Mouse (Mus musculus) neural tube, embryonic 11.5 days (tissue): ENCODE data around the gene Hnrnpr. TPM values are rescaled to one million over a fixed set of nuclear protein-coding genes. Genes with fewer than 3 reads are reported as not detected.
A peak's percentile ranks its signal among the peaks of the same experiment; 100 is the strongest.

ENCODE experiments used
- ATAC-seq: fragments of 200-750 bp; cut with Nextera tagmentation; 2 replicates; pipeline ENCODE4 v1.8.0; 2017; ENCODE audit warnings: moderate number of reproducible peaks, mild to moderate bottlenecking, moderate TSS enrichment, moderate library complexity; ENCODE audit not compliant: insufficient read depth, low FRiP score, low TSS enrichment
- DNase-seq: peaks from one replicate; pipeline ENCODE4 v3.0.0-alpha.2; 2015; ENCODE audit warnings: low spot score
- H3K27ac ChIP-seq: fragments of 300-500 bp; sonication (generic); 2 replicates; pipeline ENCODE4 v1.5.1; 2014; ENCODE audit warnings: low read depth, mild to moderate bottlenecking, low read length
- H3K27me3 ChIP-seq: fragments of 300-500 bp; sonication (generic); 2 replicates; pipeline ENCODE4 v1.6.1; 2014; ENCODE audit warnings: mild to moderate bottlenecking, low read length, mixed read lengths; ENCODE audit not compliant: control insufficient read depth, insufficient read depth
- H3K36me3 ChIP-seq: fragments of 300-500 bp; sonication (generic); 2 replicates; pipeline ENCODE4 v1.6.1; 2014; ENCODE audit warnings: mild to moderate bottlenecking, low read length, moderate library complexity, mixed read lengths; ENCODE audit not compliant: control insufficient read depth, insufficient read depth
- H3K4me1 ChIP-seq: fragments of 300-500 bp; sonication (generic); 2 replicates; pipeline ENCODE4 v1.6.1; 2014; ENCODE audit warnings: low read length, mixed read lengths; ENCODE audit not compliant: control insufficient read depth, insufficient read depth
- H3K4me2 ChIP-seq: fragments of 300-500 bp; sonication (generic); 2 replicates; pipeline ENCODE4 v1.6.1; 2014; ENCODE audit warnings: low read depth, mild to moderate bottlenecking, moderate library complexity
- H3K4me3 ChIP-seq: fragments of 300-500 bp; sonication (generic); 2 replicates; pipeline ENCODE4 v1.5.1; 2014; ENCODE audit warnings: low read depth, low read length
- H3K9ac ChIP-seq: fragments of 300-500 bp; sonication (generic); 2 replicates; pipeline ENCODE4 v1.6.1; 2014; ENCODE audit warnings: mild to moderate bottlenecking, low read length
- H3K9me3 ChIP-seq: fragments of 300-500 bp; sonication (generic); 2 replicates; pipeline ENCODE4 v1.6.1; 2016; ENCODE audit warnings: low read length; ENCODE audit not compliant: control insufficient read depth
- WGBS: fragments of 180-500 bp; shearing (Covaris S2); extraction: QIAGEN DNeasy Blood & Tissue Kit; methylation state at CpG from one replicate; pipeline ENCODE4 v1.1.7; 2014; 5-methylcytosine and 5-hydroxymethylcytosine counted together
- polyA plus RNA-seq: library from polyadenylated mRNA; unstranded; fragments of >200 nt; fragmentation: Nextera tagmentation; extraction: Ambion mirVana; gene quantifications from 2 replicates; pipeline ENCODE4 v1.2.1, GENCODE M21; 2014

The Hnrnpr gene
- polyA plus RNA-seq, 1 experiment from 2014 or later, result 184 TPM

- Histone ChIP-seq H3K4me2 (no peak overlapping the region), H3K36me3 (no peaks in the 10 kb centered on the region), H3K9ac (peak overlapping the region; percentile 45), H3K4me3 (no peak overlapping the region), H3K4me1 (peaks cover 22% of the 10 kb centered on the region), H3K9me3 (no peaks in the 10 kb centered on the region), H3K27me3 (no peaks in the 10 kb centered on the region), H3K27ac (peak overlapping the region; percentile 75)
- peak; percentile 34 for DNase-seq
- WGBS, result 30% methylated on average over 10 of the region's 10 CpGs
- ATAC-seq, result no peak
Measured at GRCm38 (mm10) chr4:136282621-136283480, 27.9 kb upstream of the Hnrnpr start.

- 39% methylated on average over 2 of the region's 2 CpGs for WGBS
- H3K9me3 ChIP-seq, result no peaks in the 10 kb centered on the region
- peaks cover 4% of the 10 kb centered on the region; the same call in 1 of the 2 replicates for H3K36me3 ChIP-seq
- no peak overlapping the region for H3K9ac ChIP-seq
- H3K27me3 ChIP-seq, result peaks cover under 1% of the 10 kb centered on the region; the same call in 1 of the 2 replicates
- ATAC-seq (no peak), DNase-seq (no peak)
- peaks cover 22% of the 10 kb centered on the region for H3K4me1 ChIP-seq
- H3K4me3 ChIP-seq, result no peak overlapping the region
- no peak overlapping the region for H3K4me2 ChIP-seq
- no peak overlapping the region for H3K27ac ChIP-seq
Measured at GRCm38 (mm10) chr4:136283783-136284182, 27.0 kb upstream of the Hnrnpr start.

GRCm38 (mm10) chr4:136284455-136284854, 26.3 kb upstream of the Hnrnpr start, which contains the start of gene Zfp46:
Zfp46 (plus strand) TSS chr4:136284683.
- peak within 1 kb of the TSS; percentile 65 for H3K4me3 ChIP-seq
- peak within 1 kb of the TSS; percentile 85 for H3K27ac ChIP-seq
- peak; percentile 33 for DNase-seq
- H3K4me1 ChIP-seq, result peaks cover 22% of the 10 kb centered on the region
- peak within 1 kb of the TSS; percentile 54 for H3K4me2 ChIP-seq
- H3K27me3 ChIP-seq, result peaks cover 6% of the 10 kb centered on the region; the same call in 1 of the 2 replicates
- ATAC-seq, result no peak
- peak within 1 kb of the TSS; percentile 76 for H3K9ac ChIP-seq
- H3K36me3 ChIP-seq, result peaks cover 5% of the 10 kb centered on the region; the same call in 1 of the 2 replicates
- 62% methylated on average over 5 of the region's 5 CpGs for WGBS
- no peaks in the 10 kb centered on the region for H3K9me3 ChIP-seq

- Histone ChIP-seq H3K9ac (peak overlapping the region; percentile 76), H3K4me3 (peak overlapping the region; percentile 65), H3K27me3 (peaks cover 10% of the 10 kb centered on the region; the same call in 1 of the 2 replicates), H3K4me2 (peak overlapping the region; percentile 54), H3K4me1 (peaks cover 22% of the 10 kb centered on the region), H3K36me3 (peaks cover 5% of the 10 kb centered on the region; the same call in 1 of the 2 replicates), H3K27ac (peak overlapping the region; percentile 63), H3K9me3 (no peaks in the 10 kb centered on the region)
- ATAC-seq, result 0 out of 2 replicates have a peak, but pooled peaks have one; percentile 4
- no peak for DNase-seq
- WGBS, result 52% methylated on average over 6 of the region's 6 CpGs
Measured at GRCm38 (mm10) chr4:136284891-136285290, 25.9 kb upstream of the Hnrnpr start.

- peak; percentile 94 for ATAC-seq
- peak overlapping the region; percentile 76 for H3K9ac ChIP-seq
- H3K27ac ChIP-seq, result peak overlapping the region; percentile 85
- 0% methylated on average over 25 of the region's 25 CpGs for WGBS
- H3K9me3 ChIP-seq, result no peaks in the 10 kb centered on the region
- peak overlapping the region; percentile 65 for H3K4me3 ChIP-seq
- DNase-seq, result peak; percentile 92
- peaks cover 9% of the 10 kb centered on the region for H3K36me3 ChIP-seq
- peaks cover 15% of the 10 kb centered on the region; the same call in 1 of the 2 replicates for H3K27me3 ChIP-seq
- H3K4me1 ChIP-seq, result peaks cover 22% of the 10 kb centered on the region
- peak overlapping the region; percentile 54 for H3K4me2 ChIP-seq
Measured at GRCm38 (mm10) chr4:136285348-136285810, 25.4 kb upstream of the Hnrnpr start.

- WGBS, result under 1% methylated on average over 29 of the region's 29 CpGs
- Histone ChIP-seq H3K36me3 (peaks cover 14% of the 10 kb centered on the region), H3K9me3 (no peaks in the 10 kb centered on the region), H3K27me3 (peaks cover 17% of the 10 kb centered on the region), H3K9ac (peak overlapping the region; percentile 76), H3K27ac (peak overlapping the region; percentile 85), H3K4me2 (peak overlapping the region; percentile 54), H3K4me3 (peak overlapping the region; percentile 65), H3K4me1 (peaks cover 22% of the 10 kb centered on the region)
- ATAC-seq, result peak; percentile 78
- peak; percentile 96 for DNase-seq
Measured at GRCm38 (mm10) chr4:136285811-136286371, 24.9 kb upstream of the Hnrnpr start.

GRCm38 (mm10) chr4:136289918-136290780, 20.6 kb upstream of the Hnrnpr start:
- ATAC-seq (no peak), DNase-seq (peak; percentile 36)
- Histone ChIP-seq H3K4me3 (no peak overlapping the region), H3K36me3 (peaks cover 14% of the 10 kb centered on the region), H3K4me1 (peaks cover 6% of the 10 kb centered on the region), H3K9me3 (no peaks in the 10 kb centered on the region), H3K27me3 (peaks cover 17% of the 10 kb centered on the region), H3K4me2 (no peak overlapping the region), H3K9ac (0 out of 2 replicates have a peak overlapping the region, but pooled peaks have one; percentile 14), H3K27ac (no peak overlapping the region)
- WGBS, result 26% methylated on average over 66 of the region's 66 CpGs
